Mouse (Mus musculus) heart, postnatal 25 days (tissue): ENCODE measurements around the gene Tenm2. TPM values are rescaled to one million over a fixed set of nuclear protein-coding genes. Genes with fewer than 3 reads are reported as not detected.

ENCODE experiments used
- DNase-seq: peaks from one replicate; pipeline ENCODE4 v3.0.0; 2022; ENCODE audit warnings: low spot score
- intact Hi-C: fragments of 180-260 bp; cut with DNase I; formaldehyde crosslinking; loops from one replicate; pipeline ENCODE4 v1.15.1; 2025
- total RNA-seq, 2 experiments: library from RNA; stranded (reverse); gene quantifications; 2 replicates each; pipeline ENCODE4 v1.2.3; 2021

Gene Tenm2
- total RNA-seq, 2 experiments from 2014 or later: 0.08 TPM

DNA sequence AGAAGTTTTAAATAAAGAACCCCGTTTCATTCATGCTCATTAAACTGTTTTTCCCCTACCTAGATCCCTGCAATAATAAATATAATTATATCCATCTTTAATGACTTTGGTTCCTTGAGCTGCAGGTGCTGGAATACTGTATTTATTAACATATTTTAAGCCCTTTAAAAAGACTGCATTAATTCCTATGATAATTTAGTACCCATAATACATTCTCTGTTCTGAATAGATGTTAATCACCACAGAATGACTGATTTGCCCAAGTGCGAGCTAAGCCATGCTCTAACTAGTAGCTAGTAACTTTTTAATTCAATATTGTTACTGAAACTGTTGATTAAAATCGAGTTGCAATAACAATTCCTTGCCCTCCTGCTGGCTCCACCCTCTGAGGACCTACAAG lies 810.8 kb downstream of the Tenm2 start:
- intact Hi-C loops: no loop called here
- no peak for DNase-seq

DNA sequence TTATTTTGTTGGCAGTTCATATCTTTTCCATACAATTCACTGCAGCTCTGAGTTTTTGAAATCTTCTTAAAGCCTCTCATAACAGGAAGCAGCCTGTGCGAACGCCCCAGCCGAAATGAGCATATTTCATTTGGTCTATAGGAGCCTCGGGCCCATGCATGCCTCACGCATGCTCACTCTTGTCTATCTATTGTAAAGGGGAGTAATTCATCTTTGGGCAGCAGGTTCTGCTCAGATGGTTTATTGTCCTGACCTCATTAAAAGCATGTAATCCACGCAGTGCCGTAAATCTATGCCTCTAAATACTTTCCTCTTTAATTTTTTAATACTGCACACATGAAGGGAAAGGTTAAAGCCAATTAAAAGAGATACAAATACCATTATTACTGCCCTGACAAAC lies 815.7 kb downstream of the Tenm2 start:
- intact Hi-C loops: no loop called here
- no peak for DNase-seq

DNA sequence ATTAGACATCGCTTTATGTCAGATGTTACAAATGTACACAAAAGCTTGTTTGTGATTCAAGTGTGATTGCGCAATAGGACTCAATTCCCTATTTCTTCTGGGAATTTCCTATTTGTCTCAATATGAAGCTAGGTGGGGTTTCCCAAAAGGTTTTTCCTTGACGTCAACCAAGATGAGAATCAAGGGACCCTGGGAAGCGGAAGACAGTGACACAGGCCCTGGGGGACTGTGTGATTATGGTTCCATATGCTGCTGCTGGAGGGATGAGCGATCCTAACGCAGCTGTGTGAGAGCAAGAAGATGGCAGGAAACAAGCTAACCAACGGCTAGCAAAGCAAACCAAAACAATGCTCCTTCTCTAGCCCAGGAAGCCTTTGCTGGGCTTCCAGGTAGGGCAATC lies 820.5 kb downstream of the Tenm2 start:
- DNase-seq: no peak
- intact Hi-C loops: no loop called here

DNA sequence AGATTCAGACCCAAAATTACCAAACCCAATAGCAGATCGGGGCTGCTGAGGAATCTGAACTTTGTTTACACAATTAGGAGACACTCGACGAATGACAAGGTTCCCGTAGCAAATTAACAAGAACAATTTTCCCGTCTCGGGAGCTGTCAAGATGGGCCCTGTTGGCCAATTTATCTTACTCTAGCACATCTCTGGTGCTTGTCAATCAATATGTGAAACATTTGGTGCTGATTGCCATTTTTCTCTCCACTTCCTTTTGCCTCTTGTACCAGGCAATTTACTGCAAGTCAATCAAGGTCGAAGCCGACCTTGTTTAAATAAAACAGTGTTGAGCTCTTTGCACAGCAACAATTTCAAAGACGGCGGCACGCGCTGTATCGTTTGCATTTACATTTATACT lies 824.9 kb downstream of the Tenm2 start:
- intact Hi-C loops: no loop called here
- no peak for DNase-seq

DNA sequence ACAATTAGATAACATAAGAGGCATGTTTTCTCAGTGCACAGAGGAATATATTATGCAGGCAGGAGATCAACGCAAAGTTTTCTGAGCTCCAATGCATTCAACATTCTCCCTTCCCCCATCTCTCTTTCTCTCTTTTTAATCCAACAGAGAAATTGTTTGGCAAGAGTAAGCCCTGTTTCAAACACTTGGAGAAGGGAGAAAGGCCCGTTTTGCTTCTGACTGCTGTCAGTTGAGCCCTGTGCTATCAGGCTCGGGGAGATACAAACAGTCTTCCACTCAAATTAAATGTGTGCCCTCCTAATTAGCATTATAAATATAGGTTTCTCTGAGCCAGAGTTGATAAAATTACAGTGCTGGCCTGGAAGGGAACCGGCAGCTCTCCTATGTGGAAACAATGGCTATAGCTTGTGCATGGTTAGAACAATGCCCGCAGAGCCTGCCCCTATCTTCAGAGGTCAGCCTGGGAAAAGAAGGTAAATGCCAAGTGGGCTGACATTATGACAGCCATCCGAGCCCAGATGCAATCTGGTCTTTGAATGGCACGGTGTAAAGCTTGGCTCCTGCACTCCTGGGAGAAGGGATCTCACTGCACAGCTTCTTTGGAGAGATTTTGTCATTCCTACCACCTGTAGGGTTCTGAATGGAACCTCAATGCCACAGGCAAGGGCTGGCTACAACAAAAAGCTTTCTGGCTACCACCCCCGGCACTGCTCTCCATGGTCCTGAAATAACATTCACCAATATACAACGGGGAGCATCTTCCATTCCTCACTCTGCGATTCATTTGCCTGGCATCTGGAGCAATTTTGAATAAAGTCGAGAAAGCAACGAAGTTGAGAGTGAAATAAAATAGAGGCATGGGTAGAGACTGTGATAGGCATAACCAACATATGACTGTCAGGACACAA lies 839.7 kb downstream of the Tenm2 start:
- intact Hi-C loops: no loop called here
- DNase-seq: no peak

DNA sequence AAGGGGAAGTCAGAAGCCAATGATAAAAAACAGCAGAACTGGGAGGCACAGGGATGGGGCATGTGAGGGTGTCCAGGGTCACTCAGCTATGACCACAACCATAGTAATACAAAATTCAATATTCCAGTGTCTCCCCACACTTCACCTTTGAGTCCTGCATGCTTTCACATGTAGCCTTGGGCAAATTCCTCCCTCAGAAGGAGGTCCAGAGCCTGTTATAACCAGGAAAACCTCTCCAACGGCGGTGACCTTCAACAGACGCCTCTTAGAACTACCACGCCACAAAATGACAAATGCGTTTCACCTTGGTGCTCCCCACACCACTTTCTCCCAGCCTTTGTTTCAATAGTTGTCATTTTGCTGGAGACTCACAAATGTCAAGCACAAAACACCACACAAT lies 851.1 kb downstream of the Tenm2 start:
- intact Hi-C loops: loop anchor here (10.0 kb wide), 1 partner anchor 160 kb away; no protein-coding TSS in a partner anchor
- no peak for DNase-seq

DNA sequence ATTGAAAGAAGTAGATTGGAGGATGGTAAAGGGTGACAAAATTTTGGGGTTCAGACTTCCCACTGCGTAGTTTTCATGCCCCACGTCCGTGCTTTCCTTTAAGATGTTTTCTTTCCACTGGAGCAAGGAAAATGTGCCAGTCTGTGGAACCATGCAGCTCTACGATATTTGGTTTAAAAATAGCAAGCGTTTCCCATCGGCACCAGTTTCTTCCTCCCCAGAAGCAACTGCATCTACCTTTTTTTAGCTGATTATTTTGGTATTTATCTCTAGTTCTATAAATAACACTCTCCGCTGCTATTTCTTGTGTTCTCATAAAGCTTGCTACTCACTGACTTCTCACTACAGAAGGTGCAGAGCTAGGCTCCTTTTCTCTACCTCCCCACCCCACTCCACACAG lies 864.0 kb downstream of the Tenm2 start:
- intact Hi-C loops: no loop called here
- DNase-seq: no peak

DNA sequence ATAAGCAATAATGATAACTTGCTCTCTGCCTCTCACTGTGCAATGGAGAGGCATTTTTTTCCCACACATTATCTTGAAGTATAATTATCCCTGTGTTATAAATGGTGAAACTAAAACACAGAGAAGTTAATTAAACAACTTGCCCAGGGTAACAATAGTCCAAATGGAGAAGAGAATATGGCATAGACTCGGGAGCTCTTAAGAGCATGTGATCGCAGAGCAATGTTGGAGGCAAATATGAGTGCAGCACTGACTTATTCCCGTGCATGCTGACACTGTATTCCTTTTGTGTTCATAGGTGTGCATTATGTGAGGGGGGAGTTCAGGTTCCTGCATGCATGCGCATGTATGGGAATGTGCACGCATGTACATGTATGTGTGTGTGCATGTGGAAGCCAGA lies 870.7 kb downstream of the Tenm2 start:
- intact Hi-C loops: no loop called here

DNA sequence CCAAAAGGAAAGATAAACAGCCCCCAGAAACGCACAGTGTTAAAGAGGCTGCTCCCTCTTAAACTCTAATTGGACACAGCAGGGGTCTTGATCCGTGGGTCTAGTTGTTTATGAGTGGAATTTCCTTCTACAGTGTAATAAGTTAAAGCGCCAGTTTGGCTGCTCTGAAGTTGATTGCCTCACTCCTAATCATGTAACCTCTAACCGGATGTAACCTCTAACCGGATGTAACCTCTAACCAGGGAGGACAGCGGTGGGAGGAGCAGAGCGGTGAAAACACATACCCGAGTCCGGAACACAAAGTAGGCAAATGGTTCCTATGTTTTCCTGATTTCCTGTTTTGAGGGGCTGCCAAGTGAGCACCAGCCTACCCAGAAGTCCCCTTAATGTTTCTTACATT lies 871.3 kb downstream of the Tenm2 start:
- no peak for DNase-seq
- intact Hi-C loops: no loop called here

More for the DNA sequence above, 870.7 kb downstream of the Tenm2 start:
- DNase-seq: no peak

DNA sequence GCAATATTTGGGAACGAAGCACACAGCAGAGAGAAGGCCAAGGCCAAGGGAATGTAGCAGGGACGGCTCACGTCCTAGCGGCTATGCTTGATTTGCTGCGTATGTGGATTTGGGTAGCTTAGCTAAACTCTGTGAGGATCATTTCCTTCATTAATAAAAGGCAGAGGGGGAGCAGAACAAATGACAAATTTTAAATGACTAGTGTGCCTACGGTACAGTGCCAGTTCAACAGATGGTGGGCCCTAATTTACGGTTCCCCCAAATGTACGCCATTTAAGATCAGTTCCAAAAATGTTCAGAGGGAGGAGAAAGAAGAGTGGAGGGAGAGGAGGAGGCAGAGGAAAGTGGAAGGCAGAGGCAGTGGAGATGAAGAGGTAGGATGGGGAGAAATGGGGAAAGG lies 873.2 kb downstream of the Tenm2 start:
- DNase-seq: no peak
- intact Hi-C loops: no loop called here

DNA sequence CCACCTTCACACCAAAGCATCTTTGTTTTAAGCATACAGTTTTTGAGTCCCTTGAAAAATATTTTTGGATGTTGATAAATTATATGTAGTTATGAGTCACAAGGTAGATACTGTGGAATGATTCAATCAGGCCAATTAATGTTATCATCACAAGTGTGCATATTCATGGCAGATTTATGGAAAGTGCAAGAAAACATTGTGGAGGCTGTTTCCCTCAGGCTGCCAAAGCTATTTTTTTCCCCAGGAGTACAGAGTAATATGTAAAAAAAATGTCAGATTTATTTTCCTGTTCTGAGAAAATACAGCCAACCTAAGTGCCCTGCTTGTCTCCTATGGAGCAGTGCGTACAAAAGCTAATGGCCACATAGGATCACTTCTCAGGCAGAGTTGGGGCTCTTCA lies 882.5 kb downstream of the Tenm2 start:
- intact Hi-C loops: no loop called here
- DNase-seq: no peak

DNA sequence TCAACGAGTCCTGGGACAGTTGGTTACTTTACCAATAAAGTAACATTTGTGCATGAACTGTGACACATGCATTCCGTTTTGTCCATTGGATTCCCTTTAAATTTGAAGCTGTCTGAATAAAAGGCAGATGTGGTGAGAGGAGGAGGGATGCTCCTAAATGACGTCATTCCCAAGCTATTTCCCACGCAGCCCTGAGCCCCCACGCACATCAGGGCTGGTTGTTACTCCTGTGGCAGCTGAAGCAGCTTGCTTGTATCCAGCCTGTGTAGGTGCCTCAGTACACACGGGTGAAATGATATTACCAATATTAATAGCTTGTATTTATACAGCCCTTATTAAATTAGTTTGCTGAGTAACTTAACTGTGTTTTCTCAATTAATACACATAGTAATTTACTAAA lies 884.0 kb downstream of the Tenm2 start:
- intact Hi-C loops: no loop called here
- no peak for DNase-seq

DNA sequence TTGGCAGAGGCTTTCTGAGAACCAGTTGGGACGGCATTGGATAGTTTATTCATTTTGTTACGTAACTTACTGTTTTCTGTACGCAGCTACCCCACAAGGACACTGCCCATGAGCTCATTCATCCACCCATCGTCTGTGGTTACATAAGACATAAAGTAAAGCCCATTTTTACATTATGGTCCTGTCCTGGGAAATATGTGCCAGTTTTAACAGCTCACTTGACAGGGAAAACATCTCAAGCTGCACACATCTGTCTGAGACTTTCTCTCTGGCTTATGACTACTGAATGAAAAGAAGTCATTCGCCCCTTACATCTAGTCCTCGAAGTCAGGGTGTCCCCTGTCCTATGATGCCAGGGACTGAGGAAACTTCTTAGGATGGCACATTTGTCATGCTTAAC lies 884.4 kb downstream of the Tenm2 start:
- no peak for DNase-seq
- intact Hi-C loops: no loop called here

DNA sequence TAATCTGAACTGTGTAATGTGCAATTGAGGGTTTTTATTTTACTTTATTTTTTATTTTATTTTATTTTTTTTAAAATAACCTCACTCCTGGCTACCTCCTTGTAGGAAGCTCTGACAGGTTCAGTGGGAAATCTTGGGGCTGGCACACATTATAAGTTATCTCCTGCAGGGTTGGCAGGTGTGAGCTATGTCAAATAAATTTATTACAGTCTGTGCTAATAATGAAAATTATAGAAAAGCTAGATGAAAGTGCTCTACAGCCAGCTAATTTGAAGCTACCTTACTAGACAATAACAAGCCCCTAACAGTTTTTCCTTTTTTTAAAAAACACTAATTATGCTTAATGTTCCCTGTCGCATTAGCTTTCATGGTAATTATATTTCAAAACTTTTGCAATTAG lies 885.5 kb downstream of the Tenm2 start:
- DNase-seq: no peak
- intact Hi-C loops: no loop called here

DNA sequence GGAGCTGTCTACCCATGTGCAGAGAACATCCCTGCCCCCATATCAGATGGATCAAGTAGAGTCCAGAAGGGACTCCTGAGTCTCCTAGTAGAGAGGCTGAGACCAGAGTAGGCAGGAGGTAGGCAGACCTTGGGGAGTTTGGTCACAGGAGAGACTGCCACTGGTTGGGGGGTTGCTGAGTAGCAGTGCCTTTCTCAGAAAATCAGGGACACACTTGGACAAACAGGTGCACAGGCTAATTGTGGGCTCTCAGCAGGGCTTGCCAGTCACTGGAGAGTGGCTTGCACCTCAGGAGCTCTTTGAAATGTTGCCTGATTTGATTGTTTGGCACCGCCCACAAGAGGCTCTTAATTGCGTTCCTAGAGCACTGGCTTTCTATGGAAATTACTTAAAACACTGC lies 885.9 kb downstream of the Tenm2 start:
- no peak for DNase-seq
- intact Hi-C loops: no loop called here

DNA sequence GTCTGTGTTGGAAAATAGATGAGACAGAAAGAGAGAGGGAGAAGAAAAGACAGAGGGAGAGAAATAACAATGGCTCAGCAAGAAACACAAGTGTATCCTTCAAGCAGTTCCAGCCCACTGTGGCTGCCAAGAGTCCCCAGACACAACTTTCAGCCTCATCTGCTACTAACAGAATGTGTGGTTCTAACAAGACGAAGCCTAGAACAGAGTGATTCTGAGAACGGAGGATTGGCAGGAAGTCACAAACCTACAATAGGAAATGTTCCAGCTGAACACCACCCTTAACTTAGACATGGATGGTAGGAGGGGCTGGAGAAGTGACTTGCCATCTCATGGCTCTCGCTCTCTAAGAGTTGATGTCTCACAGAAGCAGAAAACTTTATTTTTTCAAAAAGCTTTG lies 894.0 kb downstream of the Tenm2 start:
- no peak for DNase-seq
- intact Hi-C loops: no loop called here

DNA sequence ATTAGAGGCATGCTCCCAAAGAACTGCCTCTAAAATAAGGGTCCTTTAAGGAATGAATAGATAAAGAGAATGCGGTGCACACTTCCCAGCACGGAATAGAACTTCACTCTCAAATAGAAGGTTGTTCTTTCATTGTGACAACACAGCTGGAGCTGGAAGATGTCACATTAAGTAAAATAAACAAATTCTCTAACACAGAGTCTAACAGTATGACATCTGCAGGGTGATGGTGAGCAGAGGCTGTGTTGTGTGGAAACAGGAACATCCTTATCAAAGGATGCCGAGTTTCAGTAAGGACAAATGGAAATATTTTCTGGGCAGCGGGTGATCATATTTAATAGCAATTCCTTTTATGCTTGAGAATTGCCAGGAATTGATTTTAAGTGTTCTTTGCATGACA lies 897.3 kb downstream of the Tenm2 start:
- intact Hi-C loops: no loop called here
- no peak for DNase-seq

DNA sequence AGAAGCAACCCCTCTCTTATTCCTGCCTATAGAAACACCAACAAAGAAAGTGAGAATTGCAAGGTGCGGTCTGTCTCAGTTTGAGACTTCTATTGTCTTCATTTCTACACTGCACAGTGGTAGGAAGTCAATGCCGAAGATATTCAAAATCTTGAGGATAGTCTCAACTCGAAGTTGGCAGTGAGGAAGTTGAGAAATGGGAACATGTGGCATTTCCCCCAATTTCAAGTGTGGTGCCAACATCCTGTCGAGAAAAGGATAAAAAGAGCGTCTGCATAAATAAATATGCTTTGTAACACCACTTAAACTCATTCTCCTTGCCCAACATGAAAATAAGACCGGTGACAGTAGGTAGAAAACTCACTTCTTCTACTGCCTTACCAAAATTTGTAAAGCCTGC lies 898.7 kb downstream of the Tenm2 start:
- intact Hi-C loops: no loop called here
- no peak for DNase-seq

DNA sequence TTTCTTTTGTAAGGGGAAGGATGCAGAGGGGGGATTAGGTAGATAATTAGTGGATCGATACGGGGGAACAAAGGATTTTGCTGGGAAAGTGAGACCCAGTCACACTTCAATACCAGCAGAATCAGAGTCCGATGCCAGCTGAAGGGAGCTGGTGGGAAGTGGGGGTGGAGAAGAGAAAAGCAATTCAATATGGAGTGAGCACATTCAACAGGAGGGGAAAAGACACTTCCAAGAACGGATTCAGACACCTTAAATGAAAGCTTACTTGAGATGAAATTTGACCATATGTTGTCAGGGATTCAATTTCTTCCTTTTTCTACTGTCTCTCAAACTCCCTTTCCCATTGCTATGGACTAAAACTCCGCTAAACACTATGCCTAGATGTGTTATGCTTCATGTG lies 900.6 kb downstream of the Tenm2 start:
- DNase-seq: no peak
- intact Hi-C loops: no loop called here

DNA sequence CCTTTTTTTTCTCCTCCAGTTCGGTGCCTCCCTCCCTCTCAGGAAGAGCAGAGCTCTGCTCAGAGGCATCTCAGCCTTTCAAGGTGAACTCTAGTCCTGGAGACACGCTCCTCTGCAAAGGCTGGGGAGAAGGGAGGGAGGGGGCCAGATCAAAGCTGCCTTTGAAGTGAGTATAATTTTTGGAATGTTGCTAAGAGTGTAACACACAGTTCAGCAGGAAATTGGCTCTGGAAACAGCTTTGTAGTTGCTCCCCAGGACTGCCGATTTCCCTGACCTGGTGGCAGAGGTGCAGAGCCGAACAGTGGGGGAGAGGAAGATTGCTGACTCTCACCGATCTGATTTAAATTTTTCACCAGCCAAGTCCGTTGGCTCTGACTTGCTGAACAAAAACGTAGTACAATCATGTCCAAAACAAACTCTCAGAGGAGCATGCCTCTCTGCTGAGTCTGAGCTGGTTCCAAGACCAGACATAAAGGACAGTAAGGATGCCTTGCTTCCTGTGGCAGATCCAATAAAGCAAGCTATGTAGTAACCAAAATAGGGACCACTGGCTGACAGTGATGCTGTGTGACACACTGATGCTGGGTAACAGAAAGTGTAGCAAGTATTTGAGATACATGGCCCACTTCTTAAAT lies 901.5 kb downstream of the Tenm2 start:
- DNase-seq: no peak
- intact Hi-C loops: no loop called here

DNA sequence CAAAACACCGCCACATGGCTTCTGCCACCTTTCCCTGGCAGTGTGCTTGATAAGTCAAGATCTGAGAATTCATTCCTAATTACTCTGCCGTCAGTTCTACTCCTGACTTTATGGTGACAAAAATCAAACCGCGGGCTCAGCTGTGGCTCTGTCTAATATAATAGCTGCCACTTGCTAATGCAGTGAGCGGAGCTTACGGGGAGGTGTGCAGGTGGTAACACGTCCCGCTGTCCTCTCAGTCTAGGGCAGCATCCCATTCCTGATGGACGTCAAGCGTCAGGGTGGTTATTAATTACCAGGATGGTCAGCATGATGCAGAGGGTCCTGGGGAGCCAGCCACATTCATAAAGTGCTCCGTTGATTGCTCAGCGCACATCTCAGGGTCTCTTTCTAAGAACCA lies 903.5 kb downstream of the Tenm2 start:
- no peak for DNase-seq
- intact Hi-C loops: no loop called here
